14 mouse cellular contexts compared by ENCODE assay signal in the genomic region with DNA sequence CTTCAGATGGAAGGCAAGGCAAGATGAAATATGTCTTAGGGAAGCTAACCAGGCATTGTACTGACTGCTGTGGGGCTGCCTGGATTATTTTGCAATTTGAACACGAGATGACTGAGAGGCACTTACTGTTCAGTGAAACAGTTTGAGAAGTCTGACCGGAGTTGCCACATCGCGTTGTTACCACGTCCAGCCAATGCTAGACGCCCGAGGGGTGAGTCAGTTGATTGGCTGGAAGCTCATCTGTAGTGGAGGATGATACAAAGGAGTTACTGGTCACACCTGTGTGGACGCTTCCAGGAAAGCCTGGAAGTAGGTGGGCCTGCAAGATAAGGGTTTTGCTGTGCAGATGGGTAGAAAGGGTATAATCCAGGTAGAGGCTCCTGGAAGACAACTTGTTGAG. TPM values are rescaled to one million over a fixed set of nuclear protein-coding genes. Genes with fewer than 3 reads are reported as not detected.
A peak's percentile ranks its signal among the peaks of the same experiment; 100 is the strongest.
DNase-seq lines count a peak whose midpoint lies in the region; ATAC-seq and TF ChIP-seq lines count a peak whose summit lies in the region.
"Had no signal": no experiment of that assay in that cellular context is flagged by ENCODE, and none has a peak within 500 bp of the region (broad histone marks: within the 10 kb centered on the region; RNA-seq: fewer than 3 reads in every experiment).

No protein-coding gene starts in this region.

- no peaks in the 10 kb centered on the region for H3K9me3 ChIP-seq in lung, postnatal 0 days (ENCODE audit: low read length)
- H3K9me3 ChIP-seq in midbrain, embryonic 13.5 days = no peaks in the 10 kb centered on the region
- H3K9me3 ChIP-seq: forebrain, embryonic 13.5 days; heart, embryonic 12.5 days had no signal

- no peaks in the 10 kb centered on the region; the same call in 1 of the 2 replicates for H3K36me3 ChIP-seq in lung, postnatal 0 days (ENCODE audit: insufficient read depth, low read length)
- 0 out of 2 replicates have a peak, but pooled peaks cover 2% of the 10 kb centered on the region for H3K36me3 ChIP-seq in midbrain, embryonic 13.5 days

- TF ChIP-seq EP300 in lung, postnatal 0 days (IDR thresholded peaks at IDR 0.05) = no peak

- 0 out of 2 replicates have a peak overlapping the region, but pooled peaks have one; percentile 20 for H3K27ac ChIP-seq in lung, postnatal 0 days (ENCODE audit: low read length)
- no peak overlapping the region for H3K27ac ChIP-seq in midbrain, embryonic 13.5 days
- H3K27ac ChIP-seq: forebrain, embryonic 13.5 days; layer of hippocampus, adult 2 months had no signal

- TF ChIP-seq CTCF in lung, adult 2 months (IDR thresholded peaks at IDR 0.05; ENCODE audit: insufficient read depth, low read length) = no peak
- no peak for TF ChIP-seq CTCF in lung, postnatal 0 days (IDR thresholded peaks at IDR 0.05)

- no peak overlapping the region for H3K4me3 ChIP-seq in lung, adult 2 months (replicated peaks; ENCODE audit: extremely low read depth, low read depth, low read length)
- no peak overlapping the region for H3K4me3 ChIP-seq in lung, postnatal 0 days (ENCODE audit: low read depth, low read length)
- H3K4me3 ChIP-seq in midbrain, embryonic 13.5 days (replicated peaks) = no peak overlapping the region
- H3K4me3 ChIP-seq: forebrain, embryonic 13.5 days; heart, embryonic 12.5 days; layer of hippocampus, adult 2 months had no signal

- DNase-seq in adrenal gland, adult 2 months = peak; percentile 61
- DNase-seq in adrenal gland, adult 8-10 months = no peak
- peak; percentile 71 to 77 for DNase-seq in lung, adult 18-20 months
- DNase-seq in lung, adult 2 months = no peak
- peak; percentile 71 for DNase-seq in lung, postnatal 0 days (ENCODE audit: low spot score)
- DNase-seq in yolk sac, embryonic 10.5 days (ENCODE audit: low spot score) = peak; percentile 10
- DNase-seq in gastrocnemius, postnatal 36 days = no peak
- DNase-seq: left cerebral cortex, postnatal 4 days had no signal

- H3K9ac ChIP-seq in lung, postnatal 0 days (replicated peaks; ENCODE audit: low read depth) = no peak overlapping the region
- no peak overlapping the region for H3K9ac ChIP-seq in midbrain, embryonic 13.5 days (replicated peaks)
- H3K9ac ChIP-seq: forebrain, embryonic 13.5 days; heart, embryonic 12.5 days had no signal

- 38% methylated on average over 8 of the region's 8 CpGs for WGBS in lung, adult 2 months
- WGBS in lung, postnatal 0 days = 64% methylated on average over 8 of the region's 8 CpGs
- 89% methylated on average over 8 of the region's 8 CpGs for WGBS in midbrain, embryonic 13.5 days

- ATAC-seq in lung, postnatal 0 days = peak; percentile 75
- ATAC-seq in midbrain, embryonic 13.5 days = no peak
- ATAC-seq: forebrain, embryonic 13.5 days; intestine, embryonic 16.5 days had no signal

- peaks cover 30% of the 10 kb centered on the region for H3K4me1 ChIP-seq in lung, adult 2 months (ENCODE audit: control insufficient read depth, insufficient read depth, low read length)
- H3K4me1 ChIP-seq in lung, postnatal 0 days (ENCODE audit: insufficient read depth, low read depth, low read length) = peaks cover 11% of the 10 kb centered on the region
- 0 out of 2 replicates have a peak, but pooled peaks cover 3% of the 10 kb centered on the region for H3K4me1 ChIP-seq in midbrain, embryonic 13.5 days (replicated peaks)
- H3K4me1 ChIP-seq: forebrain, embryonic 13.5 days had no signal

- H3K4me2 ChIP-seq in lung, postnatal 0 days (replicated peaks; ENCODE audit: low read depth, low read length) = no peak overlapping the region
- no peak overlapping the region for H3K4me2 ChIP-seq in midbrain, embryonic 13.5 days (replicated peaks)
- H3K4me2 ChIP-seq: forebrain, embryonic 13.5 days; heart, embryonic 12.5 days; midbrain, embryonic 11.5 days had no signal

- H3K27me3 ChIP-seq in lung, postnatal 0 days (replicated peaks; ENCODE audit: insufficient read depth, low read length) = no peaks in the 10 kb centered on the region
- H3K27me3 ChIP-seq in midbrain, embryonic 13.5 days = no peaks in the 10 kb centered on the region
- H3K27me3 ChIP-seq: forebrain, embryonic 13.5 days; heart, embryonic 12.5 days had no signal

- no peak for TF ChIP-seq POLR2A in lung, adult 2 months (IDR thresholded peaks at IDR 0.05; ENCODE audit: borderline replicate concordance, extremely low read depth, low read depth, low read length)

- intact Hi-C loops in gastrocnemius, postnatal 36 days (cut with DNase I) = no loop called here

RNA-seq across cellular contexts. Expression of a gene that starts 8.8 kb away (rescaled TPM):
- 100 to 1,000 TPM in 1 of 2 experiments, 10 to 100 TPM in 1; 97.4 to 113 TPM for total RNA-seq in adrenal gland, adult 2 months (2021)
- 37.3 and 41.7 TPM in 2 replicates for polyA plus RNA-seq in adrenal gland, adult 2 months (2012; rRNA removed)
- 100 to 1,000 TPM; 108 to 144 (median 125) TPM for total RNA-seq in adrenal gland, adult 8-10 months (2022)
- 49.3 and 63.2 TPM in 2 replicates for polyA plus RNA-seq in lung, adult 2 months (2012; rRNA removed)
- 62.1 and 62.2 TPM in 2 replicates for polyA plus RNA-seq in lung, postnatal 0 days (2015; fragmentation: Nextera tagmentation; extraction: Ambion mirVana)
- 15.9 and 16.4 TPM in 2 replicates for polyA plus RNA-seq in midbrain, embryonic 13.5 days (2015; fragmentation: Nextera tagmentation; extraction: Ambion mirVana)
- 10 to 100 TPM; 34.9 to 42.3 TPM for total RNA-seq in gastrocnemius, postnatal 36 days (2021)

RNA-seq across cellular contexts. Expression of a gene that starts 24.3 kb away (rescaled TPM):
- 1 to 10 TPM; 1.1 to 3.4 TPM for total RNA-seq in adrenal gland, adult 2 months (2021)
- 0.46 TPM in 1 of 2 replicates, not detected in the other for polyA plus RNA-seq in adrenal gland, adult 2 months (2012; rRNA removed)
- 1 to 10 TPM in 1 of 4 experiments, under 1 TPM in 3; 0.17 to 1.0 (median 0.76) TPM for total RNA-seq in adrenal gland, adult 8-10 months (2022)
- polyA plus RNA-seq in lung, adult 2 months (2012; rRNA removed) = 0.11 and 0.14 TPM in 2 replicates
- 0.11 and 0.21 TPM in 2 replicates for polyA plus RNA-seq in lung, postnatal 0 days (2015; fragmentation: Nextera tagmentation; extraction: Ambion mirVana)
- not detected in 2 replicates for polyA plus RNA-seq in midbrain, embryonic 13.5 days (2015; fragmentation: Nextera tagmentation; extraction: Ambion mirVana)
- total RNA-seq in gastrocnemius, postnatal 36 days (2021) = not detected
- total RNA-seq: layer of hippocampus, adult 2 months; left cerebral cortex, postnatal 4 days had no signal
- polyA plus RNA-seq: forebrain, embryonic 13.5 days; heart, embryonic 12.5 days; midbrain, embryonic 11.5 days had no signal

Comparison
In these comparisons a context has a peak if more than half of its experiments do, and no peak if none do; other contexts are left out.
1. DNase-seq: peak in adrenal gland, adult 2 months (single experiment), lung, adult 18-20 months (2 of 2), lung, postnatal 0 days (single experiment) and yolk sac, embryonic 10.5 days (single experiment); none in adrenal gland, adult 8-10 months (single experiment), lung, adult 2 months (single experiment) and gastrocnemius, postnatal 36 days (0 of 2).